Mouse (Mus musculus): Measurements from ENCODE around the gene Senp1. TPM values are rescaled to one million over a fixed set of nuclear protein-coding genes. Genes with fewer than 3 reads are reported as not detected.

The Senp1 gene
- polyA plus RNA-seq, 1 experiment from 2014 or later: 27.2 TPM

GRCm38 (mm10) chr15:98096957-98097356, 3.4 kb upstream of the Senp1 start:
- Histone ChIP-seq H3K36me3 (ENCODE audit: control insufficient read depth, insufficient read depth, low read length) (no peaks in the 10 kb centered on the region), H3K27me3 (replicated peaks; ENCODE audit: control insufficient read depth, insufficient read depth, low read length) (no peaks in the 10 kb centered on the region), H3K4me2 (ENCODE audit: low read depth, low read length) (no peak overlapping the region), H3K9me3 (ENCODE audit: control insufficient read depth, low read length) (no peaks in the 10 kb centered on the region), H3K9ac (ENCODE audit: low read depth, low read length) (no peak overlapping the region), H3K4me1 (ENCODE audit: control insufficient read depth, insufficient read depth, low read length) (peaks cover 4% of the 10 kb centered on the region), H3K4me3 (ENCODE audit: low read depth, low read length) (no peak overlapping the region), H3K27ac (replicated peaks; ENCODE audit: low read depth, low read length) (no peak overlapping the region)
- ATAC-seq (ENCODE audit: low read depth) (no peak), DNase-seq (ENCODE audit: low spot score) (no peak)
- 47% methylated on average over 3 of the region's 3 CpGs for WGBS

- Histone ChIP-seq H3K9ac (ENCODE audit: low read depth, low read length) (no peak overlapping the region), H3K27me3 (replicated peaks; ENCODE audit: control insufficient read depth, insufficient read depth, low read length) (no peaks in the 10 kb centered on the region), H3K27ac (replicated peaks; ENCODE audit: low read depth, low read length) (no peak overlapping the region), H3K9me3 (ENCODE audit: control insufficient read depth, low read length) (no peaks in the 10 kb centered on the region), H3K4me3 (ENCODE audit: low read depth, low read length) (no peak overlapping the region), H3K4me1 (ENCODE audit: control insufficient read depth, insufficient read depth, low read length) (peaks cover 12% of the 10 kb centered on the region), H3K4me2 (ENCODE audit: low read depth, low read length) (no peak overlapping the region), H3K36me3 (ENCODE audit: control insufficient read depth, insufficient read depth, low read length) (no peaks in the 10 kb centered on the region)
- DNase-seq (ENCODE audit: low spot score) (no peak), ATAC-seq (ENCODE audit: low read depth) (no peak)
- 89% methylated on average over 12 of the region's 12 CpGs for WGBS
Measured at GRCm38 (mm10) chr15:98094905-98095304, 1.4 kb upstream of the Senp1 start.

- ATAC-seq (ENCODE audit: low read depth): no peak
- peak within 1 kb of the TSS; percentile 89 for H3K27ac ChIP-seq (replicated peaks; ENCODE audit: low read depth, low read length)
Measured at GRCm38 (mm10) chr15:98092372-98093120, 998 bp downstream of the Senp1 start, which contains the start of gene Pfkm. TSS of gene Pfkm (plus strand) at chr15:98092589.

GRCm38 (mm10) chr15:98091841-98092240, 1.7 kb downstream of the Senp1 start:
- Histone ChIP-seq H3K9me3 (ENCODE audit: control insufficient read depth, low read length) (no peaks in the 10 kb centered on the region), H3K36me3 (ENCODE audit: control insufficient read depth, insufficient read depth, low read length) (0 out of 2 replicates have a peak, but pooled peaks cover 9% of the 10 kb centered on the region), H3K27ac (replicated peaks; ENCODE audit: low read depth, low read length) (0 out of 2 replicates have a peak overlapping the region, but pooled peaks have one; percentile 28), H3K27me3 (replicated peaks; ENCODE audit: control insufficient read depth, insufficient read depth, low read length) (no peaks in the 10 kb centered on the region), H3K4me1 (ENCODE audit: control insufficient read depth, insufficient read depth, low read length) (peaks cover 12% of the 10 kb centered on the region), H3K4me3 (ENCODE audit: low read depth, low read length) (peak overlapping the region; percentile 91), H3K4me2 (ENCODE audit: low read depth, low read length) (peak overlapping the region; percentile 81), H3K9ac (ENCODE audit: low read depth, low read length) (peak overlapping the region; percentile 94)
- 28% methylated on average over 4 of the region's 4 CpGs for whole genome bisulfite sequencing
- ATAC-seq (ENCODE audit: low read depth) (no peak), DNase-seq (ENCODE audit: low spot score) (peak; percentile 30)

More at GRCm38 (mm10) chr15:98092372-98093120, 998 bp downstream of the Senp1 start, which contains the start of gene Pfkm:
- Histone ChIP-seq H3K4me1 (ENCODE audit: control insufficient read depth, insufficient read depth, low read length) (peaks cover 12% of the 10 kb centered on the region), H3K9me3 (ENCODE audit: control insufficient read depth, low read length) (no peaks in the 10 kb centered on the region), H3K36me3 (ENCODE audit: control insufficient read depth, insufficient read depth, low read length) (0 out of 2 replicates have a peak, but pooled peaks cover 9% of the 10 kb centered on the region), H3K4me3 (ENCODE audit: low read depth, low read length) (peak within 1 kb of the TSS; percentile 91), H3K4me2 (ENCODE audit: low read depth, low read length) (peak within 1 kb of the TSS; percentile 81), H3K27me3 (replicated peaks; ENCODE audit: control insufficient read depth, insufficient read depth, low read length) (no peaks in the 10 kb centered on the region), H3K9ac (ENCODE audit: low read depth, low read length) (peak within 1 kb of the TSS; percentile 94)
- DNase-seq (ENCODE audit: low spot score): peak; percentile 27
- under 1% methylated on average over 23 of the region's 30 CpGs for WGBS

- H3K4me1 ChIP-seq (ENCODE audit: control insufficient read depth, insufficient read depth, low read length): peaks cover 12% of the 10 kb centered on the region
- no peaks in the 10 kb centered on the region for H3K27me3 ChIP-seq (replicated peaks; ENCODE audit: control insufficient read depth, insufficient read depth, low read length)
- WGBS: 68% methylated on average over 9 of the region's 9 CpGs
- ATAC-seq (ENCODE audit: low read depth) (no peak), DNase-seq (ENCODE audit: low spot score) (no peak)
- no peak overlapping the region for H3K4me2 ChIP-seq (ENCODE audit: low read depth, low read length)
- H3K9me3 ChIP-seq (ENCODE audit: control insufficient read depth, low read length): no peaks in the 10 kb centered on the region
- no peak overlapping the region for H3K4me3 ChIP-seq (ENCODE audit: low read depth, low read length)
- H3K27ac ChIP-seq (replicated peaks; ENCODE audit: low read depth, low read length): no peak overlapping the region
- no peak overlapping the region for H3K9ac ChIP-seq (ENCODE audit: low read depth, low read length)
- peaks cover 28% of the 10 kb centered on the region for H3K36me3 ChIP-seq (ENCODE audit: control insufficient read depth, insufficient read depth, low read length)
Measured at GRCm38 (mm10) chr15:98089421-98090183, 3.9 kb downstream of the Senp1 start.

- Histone ChIP-seq H3K4me3 (ENCODE audit: low read depth, low read length) (no peak overlapping the region), H3K27ac (replicated peaks; ENCODE audit: low read depth, low read length) (no peak overlapping the region), H3K4me1 (ENCODE audit: control insufficient read depth, insufficient read depth, low read length) (peaks cover 12% of the 10 kb centered on the region), H3K36me3 (ENCODE audit: control insufficient read depth, insufficient read depth, low read length) (peaks cover 34% of the 10 kb centered on the region), H3K4me2 (ENCODE audit: low read depth, low read length) (no peak overlapping the region), H3K27me3 (replicated peaks; ENCODE audit: control insufficient read depth, insufficient read depth, low read length) (no peaks in the 10 kb centered on the region), H3K9me3 (ENCODE audit: control insufficient read depth, low read length) (no peaks in the 10 kb centered on the region), H3K9ac (ENCODE audit: low read depth, low read length) (no peak overlapping the region)
- no peak for DNase-seq (ENCODE audit: low spot score)
- 71% methylated on average over 1 of the region's 1 CpGs for WGBS
- no peak for ATAC-seq (ENCODE audit: low read depth)
Measured at GRCm38 (mm10) chr15:98088889-98089288, 4.7 kb downstream of the Senp1 start.

- Histone ChIP-seq H3K9ac (ENCODE audit: low read depth, low read length) (no peak overlapping the region), H3K27ac (replicated peaks; ENCODE audit: low read depth, low read length) (no peak overlapping the region), H3K9me3 (ENCODE audit: control insufficient read depth, low read length) (no peaks in the 10 kb centered on the region), H3K27me3 (replicated peaks; ENCODE audit: control insufficient read depth, insufficient read depth, low read length) (no peaks in the 10 kb centered on the region), H3K4me2 (ENCODE audit: low read depth, low read length) (no peak overlapping the region), H3K36me3 (ENCODE audit: control insufficient read depth, insufficient read depth, low read length) (peaks cover 85% of the 10 kb centered on the region), H3K4me1 (ENCODE audit: control insufficient read depth, insufficient read depth, low read length) (no peaks in the 10 kb centered on the region), H3K4me3 (ENCODE audit: low read depth, low read length) (no peak overlapping the region)
- 89% methylated on average over 6 of the region's 6 CpGs for WGBS
- ATAC-seq (ENCODE audit: low read depth) (no peak), DNase-seq (ENCODE audit: low spot score) (no peak)
Measured at GRCm38 (mm10) chr15:98076901-98077300, 16.6 kb downstream of the Senp1 start.

GRCm38 (mm10) chr15:98075034-98075433, 18.5 kb downstream of the Senp1 start:
- Histone ChIP-seq H3K36me3 (ENCODE audit: control insufficient read depth, insufficient read depth, low read length) (peaks cover 86% of the 10 kb centered on the region), H3K9ac (ENCODE audit: low read depth, low read length) (no peak overlapping the region), H3K4me3 (ENCODE audit: low read depth, low read length) (no peak overlapping the region), H3K4me2 (ENCODE audit: low read depth, low read length) (no peak overlapping the region), H3K4me1 (ENCODE audit: control insufficient read depth, insufficient read depth, low read length) (no peaks in the 10 kb centered on the region), H3K9me3 (ENCODE audit: control insufficient read depth, low read length) (no peaks in the 10 kb centered on the region), H3K27me3 (replicated peaks; ENCODE audit: control insufficient read depth, insufficient read depth, low read length) (no peaks in the 10 kb centered on the region), H3K27ac (replicated peaks; ENCODE audit: low read depth, low read length) (no peak overlapping the region)
- ATAC-seq (ENCODE audit: low read depth): no peak
- no peak for DNase-seq (ENCODE audit: low spot score)
- 89% methylated on average over 16 of the region's 16 CpGs for WGBS
